Mouse (Mus musculus) E14TG2a.4 (cell line): Measurements from ENCODE around the gene Cmpk1.

ENCODE experiments used
- CTCF ChIP-seq: conservative IDR thresholded peaks from 2 replicates; pipeline ENCODE4 v1.5.1; 2014; ENCODE audit warnings: low read length
- POU5F1 ChIP-seq: IDR thresholded peaks from 2 replicates; pipeline ENCODE4 v1.6.1; 2014; ENCODE audit warnings: low read length, borderline replicate concordance

- TF ChIP-seq CTCF (no peak), POU5F1 (no peak)
These were observed 12.9 kb upstream of the Cmpk1 start, which contains the start of gene Stil for GRCm38 (mm10) chr4:114999773-115000428.
